Mouse (Mus musculus): ENCODE results near the gene Drd3.

DNA sequence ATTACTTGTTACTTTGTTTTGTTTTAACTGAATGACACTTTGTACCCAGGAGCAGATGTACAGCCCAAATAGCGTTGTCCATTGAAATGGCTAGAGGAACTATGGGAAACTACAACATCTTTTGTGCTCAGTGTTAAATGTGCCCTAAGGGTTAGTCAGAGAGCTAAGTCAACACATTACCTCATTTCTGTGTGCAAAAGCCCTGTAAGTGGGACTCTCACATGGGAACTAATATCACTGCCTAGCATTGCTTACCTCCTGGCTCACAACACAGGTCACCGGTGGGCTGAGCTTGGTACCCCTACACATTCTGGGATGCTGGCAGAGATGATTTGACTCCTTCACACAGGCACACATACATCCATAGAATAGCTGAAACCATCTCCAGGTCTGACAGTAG, 55.6 kb downstream of the Drd3 start:
- TF ChIP-seq POLR2A (IDR thresholded peaks at IDR 0.05; ENCODE audit: insufficient read depth, low read length), result no peak
- TF ChIP-seq CTCF (IDR thresholded peaks at IDR 0.05; ENCODE audit: low read depth, low read length), result no peak
- TF ChIP-seq EP300 (IDR thresholded peaks at IDR 0.05; ENCODE audit: insufficient read depth, low read depth, low read length), result no peak
